Mouse (Mus musculus): ENCODE data around the gene Acer3.

GRCm38 (mm10) chr7:98177071-98177485, 143.9 kb downstream of the Acer3 start:
- no peak for TF ChIP-seq POLR2A (IDR thresholded peaks at IDR 0.05; ENCODE audit: control insufficient read depth, extremely low read depth, insufficient read depth, low read length, poor library complexity)
- TF ChIP-seq CTCF (IDR thresholded peaks at IDR 0.05; ENCODE audit: borderline replicate concordance, control insufficient read depth, extremely low read depth, insufficient read depth, low read length, poor library complexity) = no peak

Measured in thymus, adult 2 months (tissue).